Mouse (Mus musculus) 3T3-L1 (cell line): ENCODE data around the gene Kcnj14.

Experiments used
- DNase-seq: peaks from one replicate; pipeline ENCODE4 v3.0.0-alpha.2; 2015; ENCODE audit warnings: low read depth, low spot score

The Kcnj14 gene

DNA sequence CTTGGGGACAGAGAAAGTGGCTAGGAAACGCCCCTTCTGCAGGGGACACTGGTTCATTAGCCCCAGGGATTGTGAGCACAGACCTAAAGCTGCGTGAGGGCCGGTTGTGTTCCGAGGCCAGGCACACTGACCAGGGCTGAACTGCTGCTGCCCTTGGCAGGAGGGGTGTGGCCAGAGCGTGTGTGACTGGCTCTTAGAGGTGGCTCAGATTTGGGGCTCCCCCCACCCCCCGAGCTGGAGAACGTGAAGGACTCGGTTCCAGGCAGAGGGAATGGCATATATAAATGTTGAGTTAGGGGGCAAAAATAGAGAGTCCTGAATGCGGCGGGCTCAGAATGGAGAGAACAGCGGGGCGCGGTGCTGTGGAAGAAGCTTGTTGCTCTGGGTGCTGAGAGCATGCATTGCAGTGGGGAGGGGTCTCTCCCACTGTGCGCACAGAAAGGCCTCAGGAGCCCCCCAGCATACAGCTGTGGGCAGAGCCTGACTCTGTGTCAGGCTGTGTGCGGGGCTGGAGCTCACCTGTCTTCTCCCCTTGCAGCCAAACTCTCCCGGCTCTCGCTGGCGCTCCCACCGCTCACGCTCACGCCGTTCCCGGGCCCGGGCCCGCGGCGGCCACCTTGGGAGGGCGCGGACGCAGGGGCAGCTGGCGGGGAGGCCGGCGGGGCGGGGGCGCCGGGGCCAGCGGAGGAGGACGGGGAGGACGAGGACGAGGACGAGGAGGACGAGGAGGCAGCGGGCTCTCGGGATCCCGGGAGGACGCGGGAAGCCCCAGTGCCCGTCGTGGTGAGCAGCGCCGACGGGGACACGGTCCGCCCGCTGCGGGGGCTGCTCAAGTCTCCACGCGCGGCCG is 26.7 kb downstream of the Kcnj14 start:
- no peak for DNase-seq

DNA sequence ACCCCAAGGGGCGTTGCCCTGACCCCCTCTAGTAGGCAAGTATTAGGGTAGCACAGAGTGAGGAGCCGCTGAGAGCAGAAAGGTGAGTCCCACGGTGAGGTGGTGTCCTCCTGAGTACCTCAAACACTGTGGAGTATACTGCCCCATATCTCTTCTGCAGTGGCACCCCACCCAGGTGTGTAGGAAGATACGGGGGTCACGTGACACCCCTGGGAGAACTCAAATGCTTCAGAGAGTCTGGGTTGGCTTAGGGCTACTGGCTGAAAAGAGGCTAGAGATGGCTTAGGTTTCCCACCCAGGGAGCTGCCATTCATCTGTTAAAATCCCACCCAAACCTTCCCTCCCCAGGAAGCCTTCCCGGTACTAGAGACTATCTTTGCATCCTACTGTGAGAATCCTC is 27.6 kb downstream of the Kcnj14 start:
- no peak for DNase-seq

DNA sequence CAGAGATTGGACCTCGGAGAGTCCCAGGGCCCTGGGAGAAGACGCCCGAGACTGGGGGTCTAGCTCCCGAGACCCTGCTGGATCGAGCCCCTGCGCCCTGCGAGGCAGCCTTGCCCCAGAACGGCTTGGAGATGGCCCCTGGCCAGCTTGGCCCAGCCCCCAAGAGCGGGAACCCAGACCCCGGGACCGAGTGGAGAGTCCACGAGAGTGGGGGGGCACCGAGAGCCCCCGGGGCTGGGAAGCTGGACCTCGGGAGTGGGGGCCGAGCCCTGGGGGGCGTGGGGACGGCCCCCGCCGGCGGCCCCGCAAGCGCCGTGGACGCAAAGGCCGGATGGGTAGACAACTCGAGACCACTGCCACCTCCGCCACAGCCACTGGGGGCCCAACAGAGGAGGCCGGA is 29.6 kb downstream of the Kcnj14 start:
- DNase-seq = no peak

DNA sequence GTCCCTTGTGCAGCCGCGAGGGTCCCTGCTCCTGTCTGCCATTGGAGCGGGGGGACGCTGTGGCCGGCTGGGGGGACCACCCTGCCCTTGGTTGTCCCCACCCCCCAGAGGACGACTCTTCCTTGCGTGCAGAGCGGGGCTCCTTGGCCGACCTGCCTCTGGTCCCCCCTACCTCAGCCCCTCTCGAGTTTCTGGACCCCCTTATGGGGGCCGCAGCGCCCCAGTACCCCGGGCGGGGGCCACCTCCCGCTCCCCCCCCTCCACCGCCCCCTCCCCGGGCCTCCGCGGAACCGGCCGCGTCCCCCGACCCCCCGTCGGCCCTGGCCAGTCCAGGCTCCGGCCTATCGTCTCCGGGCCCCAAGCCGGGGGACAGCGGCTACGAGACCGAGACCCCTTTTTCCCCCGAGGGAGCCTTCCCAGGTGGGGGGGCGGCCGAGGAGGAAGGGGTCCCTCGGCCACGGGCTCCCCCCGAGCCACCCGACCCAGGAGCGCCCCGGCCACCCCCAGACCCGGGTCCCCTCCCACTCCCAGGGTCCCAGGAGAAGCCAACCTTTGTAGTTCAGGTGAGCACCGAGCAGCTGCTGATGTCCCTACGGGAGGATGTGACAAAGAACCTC is 30.5 kb downstream of the Kcnj14 start:
- no peak for DNase-seq

- no peak for DNase-seq
These were observed 31.3 kb downstream of the Kcnj14 start for GRCm38 (mm10) chr7:45793240-45793639.

- no peak for DNase-seq
These were observed 32.7 kb downstream of the Kcnj14 start for GRCm38 (mm10) chr7:45791756-45792490.

- no peak for DNase-seq
These were observed 33.9 kb downstream of the Kcnj14 start for GRCm38 (mm10) chr7:45790721-45791120.

DNA sequence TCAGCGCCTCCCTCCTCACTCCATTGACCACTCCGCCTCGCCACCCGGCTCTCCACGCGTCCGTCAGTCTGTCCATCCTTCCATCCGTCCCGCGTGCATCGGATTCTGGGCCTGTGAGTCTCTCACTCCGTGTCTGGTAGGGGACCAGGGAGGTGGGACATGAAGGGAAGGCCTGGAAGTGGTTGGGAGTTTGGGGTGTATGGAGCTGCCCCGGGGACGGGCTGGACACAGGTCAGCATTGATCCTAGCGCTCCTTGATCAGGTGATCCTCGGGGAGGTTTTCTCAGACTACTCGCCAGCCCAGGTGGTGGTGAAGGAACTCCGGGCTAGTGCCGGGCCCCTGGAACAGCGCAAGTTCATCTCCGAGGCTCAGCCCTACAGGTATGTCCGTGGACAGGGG is 36.9 kb downstream of the Kcnj14 start:
- DNase-seq = no peak

GRCm38 (mm10) chr7:45786661-45787413 is 37.7 kb downstream of the Kcnj14 start:
- no peak for DNase-seq

DNA sequence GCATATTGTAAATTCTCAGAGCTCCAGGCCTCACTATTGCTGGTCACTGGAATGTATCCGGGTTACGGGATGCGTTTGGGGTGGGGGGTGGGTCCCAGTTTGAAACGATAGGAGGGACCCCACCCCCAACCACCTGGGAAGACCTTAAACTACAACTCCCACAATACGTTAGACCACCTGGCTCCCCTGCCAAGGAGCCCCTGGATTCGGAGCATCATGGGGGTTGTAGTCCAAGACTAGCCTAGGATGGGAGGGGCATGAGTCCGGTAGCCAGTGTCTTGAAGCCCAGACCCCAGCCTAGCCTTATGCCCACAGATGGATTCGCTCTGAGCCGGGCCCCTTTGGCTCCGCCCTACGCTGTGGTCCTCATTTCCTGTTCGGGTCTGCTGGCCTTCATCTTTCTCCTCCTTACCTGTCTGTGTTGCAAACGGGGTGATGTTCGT is 38.4 kb downstream of the Kcnj14 start:
- no peak for DNase-seq

DNA sequence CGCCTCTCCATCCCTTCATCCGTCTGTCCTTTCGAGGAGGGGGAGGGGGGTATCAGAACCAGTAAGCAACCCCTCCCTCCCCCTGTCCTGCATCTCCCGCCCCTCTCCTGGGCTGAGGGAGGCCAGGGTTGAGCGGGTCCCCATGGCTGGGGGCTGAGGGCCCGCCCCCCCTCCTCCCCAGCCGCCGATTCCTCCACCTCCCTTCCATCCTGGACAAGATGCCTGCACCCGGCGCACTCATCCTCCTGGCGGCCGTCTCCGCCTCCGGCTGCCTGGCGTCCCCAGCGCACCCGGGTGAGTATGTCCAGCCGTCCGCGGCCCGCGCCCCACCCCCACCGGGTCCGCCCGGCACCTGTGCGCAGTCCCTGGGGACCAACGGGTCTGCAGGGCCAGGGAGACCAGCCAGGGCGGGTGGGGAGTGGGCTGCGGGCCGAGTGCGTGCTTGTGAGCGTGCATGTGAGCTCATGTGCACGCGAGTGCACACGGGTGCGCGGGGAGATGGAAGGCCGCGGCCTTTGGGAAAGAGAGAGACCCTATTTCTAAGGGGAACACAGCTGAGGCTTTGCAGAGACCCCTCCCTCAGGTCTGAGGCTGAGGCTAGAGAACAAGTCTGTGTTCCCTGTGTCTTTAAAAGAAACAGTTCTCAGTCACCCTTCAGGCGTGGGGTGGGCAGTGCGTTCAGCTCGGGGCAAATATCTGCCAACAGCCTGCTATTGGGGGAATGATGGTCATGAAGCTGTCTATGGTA is 39.0 kb downstream of the Kcnj14 start:
- no peak for DNase-seq

- DNase-seq = no peak
These were observed 39.8 kb downstream of the Kcnj14 start, which contains the start of gene Sult2b1 for GRCm38 (mm10) chr7:45784524-45785372. TSS of gene Sult2b1 (minus strand) at chr7:45784669.

DNA sequence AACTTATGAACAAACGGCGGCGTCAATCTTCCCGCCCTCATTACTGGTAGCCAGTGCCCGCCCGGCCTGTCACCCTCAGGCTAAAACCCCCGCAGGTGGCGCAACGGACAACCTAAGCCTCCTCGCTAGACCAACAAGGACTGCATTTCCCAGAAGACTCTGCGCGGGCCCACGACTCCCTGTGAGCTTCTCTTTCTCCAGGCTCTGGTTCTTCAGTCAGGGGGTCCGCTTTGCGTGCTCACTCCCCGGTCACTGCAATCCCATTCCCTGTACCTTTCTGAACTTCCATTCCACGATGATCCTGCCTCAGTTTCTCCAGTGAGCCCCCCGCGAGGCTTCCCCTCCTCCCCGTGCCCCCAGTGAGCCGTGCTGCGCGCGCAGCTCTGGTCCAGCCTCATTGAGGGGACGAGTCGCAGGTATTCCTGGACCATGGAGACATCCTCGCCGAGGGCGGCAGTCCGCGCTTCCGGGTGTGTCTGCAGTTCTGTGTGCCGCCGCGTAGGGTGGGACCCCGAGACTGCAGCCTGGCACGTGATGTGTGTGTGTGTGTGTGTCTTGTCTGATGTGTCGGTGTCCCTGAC is 41.0 kb downstream of the Kcnj14 start, which contains the start of gene Lmtk3:
Gene Lmtk3 (plus strand): TSS at position 228 of the 581 bp plus-strand sequence.
- DNase-seq = no peak

DNA sequence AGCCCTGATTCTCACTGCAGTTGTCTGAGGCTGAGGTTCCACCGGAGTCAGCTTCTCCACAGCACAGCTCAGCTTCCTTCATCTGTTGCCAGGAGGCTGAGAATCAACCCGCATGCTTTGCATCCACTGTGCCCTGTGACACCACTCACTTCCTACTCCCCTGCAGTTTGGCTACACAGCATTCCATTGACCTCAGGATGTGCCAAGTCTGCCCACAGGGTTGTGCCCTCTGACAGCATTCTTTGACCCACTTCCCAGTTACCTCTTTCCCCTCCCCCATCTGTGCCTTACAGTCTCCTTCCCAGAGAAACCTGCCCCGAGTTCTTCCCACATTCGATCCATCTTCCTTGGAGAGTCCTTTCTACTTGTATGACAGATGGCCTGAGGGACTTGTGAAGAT is 42.3 kb downstream of the Kcnj14 start:
- DNase-seq = peak; percentile 61

DNA sequence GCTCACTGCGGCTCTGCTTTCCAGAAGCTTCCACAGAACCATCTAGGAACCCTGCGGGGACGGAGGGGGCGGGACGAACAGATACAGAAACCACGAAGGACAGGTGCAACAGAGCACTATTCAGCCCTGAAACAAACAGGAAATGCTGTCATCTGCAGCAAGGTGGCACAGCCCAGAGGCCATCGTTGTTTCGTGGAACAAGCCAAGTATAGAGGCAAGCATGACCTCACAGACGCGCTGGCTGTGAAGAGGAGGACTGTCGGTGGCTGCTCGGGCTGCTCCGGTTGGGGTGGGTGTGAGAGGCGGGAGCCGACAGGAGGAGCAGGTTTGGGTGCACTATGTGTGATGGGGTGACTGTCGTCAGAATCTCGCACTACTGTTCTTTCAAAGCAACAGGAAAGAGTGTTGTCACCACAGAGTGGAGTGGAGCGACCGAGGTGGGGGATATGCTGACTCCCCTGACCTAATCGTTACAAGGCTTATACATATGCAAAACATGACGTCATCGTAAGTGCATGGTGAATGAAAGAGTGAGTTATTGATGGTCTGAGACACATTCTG is 45.4 kb downstream of the Kcnj14 start:
- no peak for DNase-seq

DNA sequence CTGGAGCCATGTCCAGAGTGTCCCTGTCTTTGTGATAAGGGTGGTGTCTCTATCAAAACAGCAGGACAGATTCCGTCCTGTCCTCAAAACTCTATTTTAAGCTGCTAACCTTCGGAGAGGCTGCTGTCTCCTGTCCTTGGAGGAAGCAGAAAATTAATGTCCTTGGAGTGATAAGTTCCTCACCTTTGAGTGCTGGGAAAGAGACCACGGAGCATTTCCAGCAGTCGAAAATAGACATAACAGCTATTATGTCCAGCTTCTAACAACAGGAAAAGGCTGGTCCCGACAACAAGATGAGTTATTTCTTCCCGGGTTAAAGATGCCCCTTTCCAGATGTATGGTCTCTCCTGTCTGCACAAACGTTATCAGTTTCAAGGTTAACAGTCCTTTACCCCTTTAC is 49.3 kb downstream of the Kcnj14 start:
- no peak for DNase-seq

DNA sequence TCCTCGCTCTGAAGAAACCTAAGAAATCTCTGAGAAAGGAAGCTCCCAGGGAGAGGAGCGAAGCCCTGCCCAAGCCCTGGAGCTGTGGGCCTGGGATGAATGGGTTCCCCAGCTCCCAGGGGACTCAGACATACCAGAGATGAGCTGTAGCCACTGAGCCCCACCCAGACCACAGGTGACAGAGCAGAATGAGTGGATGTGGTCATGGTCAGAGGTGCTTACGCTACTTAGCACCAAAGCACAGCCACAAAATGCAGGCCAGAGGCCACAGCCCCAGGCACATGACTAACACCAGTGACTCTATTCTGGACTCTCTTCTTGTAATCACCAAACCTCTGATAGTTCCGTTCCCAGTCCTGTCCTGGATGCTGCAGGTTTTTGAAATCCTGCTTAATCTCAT is 53.5 kb downstream of the Kcnj14 start:
- peak; percentile 76 for DNase-seq

- no peak for DNase-seq
These were observed 54.0 kb downstream of the Kcnj14 start for GRCm38 (mm10) chr7:45770427-45771082.

- no peak for DNase-seq
These were observed 57.1 kb downstream of the Kcnj14 start for GRCm38 (mm10) chr7:45767500-45767899.
